9 mouse cellular contexts compared by ENCODE assay signal in genomic region chr3:84350311-84350710, GRCm38 (mm10). TPM values are rescaled to one million over a fixed set of nuclear protein-coding genes. Genes with fewer than 3 reads are reported as not detected.
DNase-seq lines count a peak whose midpoint lies in the region; ATAC-seq lines count a peak whose summit lies in the region.
"Had no signal": no experiment of that assay in that cellular context is flagged by ENCODE, and none has a peak within 500 bp of the region (broad histone marks: within the 10 kb centered on the region; RNA-seq: fewer than 3 reads in every experiment).

No protein-coding gene starts in this region.

- WGBS in kidney, embryonic 15.5 days, result 93% methylated on average over 6 of the region's 6 CpGs
- WGBS in liver, embryonic 13.5 days (ENCODE audit: insufficient replicate concordance), result 26% methylated on average over 6 of the region's 6 CpGs
- 78% methylated on average over 6 of the region's 6 CpGs for WGBS in stomach, embryonic 15.5 days

- peaks cover 38% of the 10 kb centered on the region for H3K4me1 ChIP-seq in kidney, embryonic 15.5 days
- H3K4me1 ChIP-seq in liver, embryonic 13.5 days (replicated peaks), result peaks cover 46% of the 10 kb centered on the region
- no peaks in the 10 kb centered on the region for H3K4me1 ChIP-seq in stomach, embryonic 15.5 days

- no peak overlapping the region for H3K4me3 ChIP-seq in kidney, embryonic 15.5 days (replicated peaks)
- no peak overlapping the region for H3K4me3 ChIP-seq in liver, embryonic 13.5 days (replicated peaks)
- no peak overlapping the region for H3K4me3 ChIP-seq in stomach, embryonic 15.5 days (replicated peaks)

- H3K9ac ChIP-seq in kidney, embryonic 15.5 days, result no peak overlapping the region
- peak overlapping the region; percentile 3 for H3K9ac ChIP-seq in liver, embryonic 13.5 days
- H3K9ac ChIP-seq in stomach, embryonic 15.5 days, result no peak overlapping the region

- H3K27ac ChIP-seq in kidney, embryonic 15.5 days, result no peak overlapping the region
- peak overlapping the region; percentile 56 for H3K27ac ChIP-seq in liver, embryonic 13.5 days
- H3K27ac ChIP-seq in stomach, embryonic 15.5 days, result 0 out of 2 replicates have a peak overlapping the region, but pooled peaks have one; percentile 11

- H3K27me3 ChIP-seq in kidney, embryonic 15.5 days, result no peaks in the 10 kb centered on the region; the same call in 1 of the 2 replicates
- peaks cover 37% of the 10 kb centered on the region for H3K27me3 ChIP-seq in liver, embryonic 13.5 days
- H3K27me3 ChIP-seq in stomach, embryonic 15.5 days (replicated peaks), result no peaks in the 10 kb centered on the region

- no peak overlapping the region for H3K4me2 ChIP-seq in kidney, embryonic 15.5 days
- H3K4me2 ChIP-seq in liver, embryonic 13.5 days, result peak overlapping the region; percentile 19
- H3K4me2 ChIP-seq in stomach, embryonic 15.5 days, result no peak overlapping the region

- ATAC-seq in kidney, embryonic 15.5 days (replicated peaks; ENCODE audit: low FRiP score), result 0 out of 2 replicates have a peak, but pooled peaks have one; percentile 41
- peak; percentile 95 for ATAC-seq in liver, embryonic 13.5 days (ENCODE audit: low read depth)
- ATAC-seq in stomach, embryonic 15.5 days (ENCODE audit: insufficient read depth, low FRiP score, low read depth), result peak; percentile 76
- ATAC-seq in cerebellum, adult (ENCODE audit: insufficient number of reproducible peaks, low FRiP score, low TSS enrichment), result no peak

- no peaks in the 10 kb centered on the region for H3K36me3 ChIP-seq in kidney, embryonic 15.5 days
- H3K36me3 ChIP-seq in liver, embryonic 13.5 days, result no peaks in the 10 kb centered on the region
- no peaks in the 10 kb centered on the region for H3K36me3 ChIP-seq in stomach, embryonic 15.5 days

- DNase-seq in kidney, adult 9 months, result no peak
- DNase-seq in c-Kit-positive CD71-positive TER-119-positive erythroid progenitor cells, embryonic 14.5 days (ENCODE audit: low spot score), result peak; percentile 87
- peak; percentile 85 for DNase-seq in liver, embryonic 13.5 days
- no peak for DNase-seq in layer of hippocampus, postnatal 10 days (ENCODE audit: low spot score in 2 of 2)
- DNase-seq: cerebellum, postnatal 10 days; kidney, adult 2 months had no signal

- no peaks in the 10 kb centered on the region for H3K9me3 ChIP-seq in kidney, embryonic 15.5 days (replicated peaks)
- no peaks in the 10 kb centered on the region for H3K9me3 ChIP-seq in liver, embryonic 13.5 days (replicated peaks)
- H3K9me3 ChIP-seq in stomach, embryonic 15.5 days, result no peaks in the 10 kb centered on the region

RNA-seq across cellular contexts. Expression of gene Trim2, which starts 43.6 kb away (rescaled TPM):
- polyA plus RNA-seq in kidney, embryonic 15.5 days (2015; fragmentation: Nextera tagmentation; extraction: Ambion mirVana), result 27.5 and 27.8 TPM in 2 replicates
- 3.9 and 4.8 TPM in 2 replicates for polyA plus RNA-seq in liver, embryonic 13.5 days (2015; fragmentation: Nextera tagmentation; extraction: Ambion mirVana)
- 27.9 and 31.7 TPM in 2 replicates for polyA plus RNA-seq in stomach, embryonic 15.5 days (2015; fragmentation: Nextera tagmentation; extraction: Ambion mirVana)
- total RNA-seq in layer of hippocampus, postnatal 10 days (2021), result 100 to 1,000 TPM; 267 to 271 TPM

Comparison
In these comparisons a context has a peak if more than half of its experiments do, and no peak if none do; other contexts are left out.
1. DNase-seq: peak in c-Kit-positive CD71-positive TER-119-positive erythroid progenitor cells, embryonic 14.5 days (single experiment) and liver, embryonic 13.5 days (single experiment); none in kidney, adult 9 months (single experiment) and layer of hippocampus, postnatal 10 days (0 of 2).